Mouse (Mus musculus) lung, postnatal 36 days (tissue): ENCODE measurements at regions not wholly inside any gene's neighbourhood (a gene's known extent, or its start where the extent isn't known, plus 50 kb on each side); places are given as distances from the start of the nearest gene placed in this dataset.
"Not testable (repeated sequence)": the region's sequence is repeated elsewhere in the genome, so short reads cannot be mapped to it uniquely, and the experiment has no call there.

Source experiments
- DNase-seq: peaks from one replicate; pipeline ENCODE4 v3.0.0; 2022; ENCODE audit warnings: mixed read lengths

DNA sequence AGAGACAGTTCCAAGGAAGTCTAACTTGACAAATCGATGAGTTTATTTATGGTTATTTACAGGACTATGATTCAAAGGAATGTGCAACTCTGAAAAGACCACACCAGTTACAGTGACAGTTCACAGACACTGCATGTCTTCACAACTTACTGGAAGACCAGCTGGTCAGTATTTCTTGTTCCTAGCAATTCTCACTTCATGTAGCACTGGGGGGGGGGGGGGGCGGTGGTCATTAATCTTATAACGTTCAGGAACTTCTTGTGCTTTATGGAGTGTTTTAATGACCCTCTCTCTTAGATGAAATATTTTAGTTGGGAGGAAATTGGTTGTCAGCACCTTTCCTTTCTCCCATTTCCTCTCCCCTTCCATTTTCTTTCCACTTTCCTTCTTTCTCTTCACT, 1752.1 kb upstream of the Cntnap5a start:
- no peak for DNase-seq

DNA sequence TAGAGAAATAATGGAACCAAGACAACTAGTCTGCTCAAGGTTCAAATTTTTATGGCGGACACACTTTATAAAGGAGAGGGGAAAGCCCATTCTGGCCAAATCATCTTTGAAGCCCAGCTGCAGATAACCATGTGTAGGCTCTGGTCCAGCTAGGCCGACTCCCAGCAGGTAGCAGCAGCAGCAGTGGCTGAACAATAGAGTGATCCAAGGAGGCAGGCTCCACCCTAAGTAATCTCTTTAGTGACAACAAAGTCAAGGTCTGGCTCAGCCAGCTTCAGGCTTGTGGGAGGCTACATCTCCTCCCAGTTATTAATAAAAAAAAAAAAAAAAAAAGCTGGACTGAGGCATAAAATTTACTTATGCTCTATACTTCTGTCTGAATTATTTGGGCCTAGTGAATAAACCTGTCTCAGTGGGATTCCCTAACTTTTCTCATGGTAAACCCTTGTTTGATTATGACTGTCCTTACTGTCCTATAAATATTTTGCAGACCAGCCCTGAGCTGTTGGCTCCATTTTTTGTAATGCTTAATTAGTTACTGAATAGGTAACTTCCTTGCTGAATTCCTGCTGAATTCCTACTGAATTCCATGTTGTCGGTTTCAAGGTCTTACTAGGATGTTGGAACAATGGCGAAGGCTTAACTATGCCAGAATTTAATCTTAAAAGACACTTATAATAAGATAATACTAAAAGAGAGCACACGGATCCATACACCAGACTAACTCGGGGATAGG, 1726.4 kb upstream of the Cntnap5a start:
- no peak for DNase-seq

- DNase-seq = not testable (repeated sequence)
These were observed 1725.3 kb upstream of the Cntnap5a start for GRCm38 (mm10) chr1:113959267-113959666.

GRCm38 (mm10) chr1:113963931-113964330, 1720.6 kb upstream of the Cntnap5a start:
- not testable (repeated sequence) for DNase-seq

GRCm38 (mm10) chr1:113964431-113964830, 1720.1 kb upstream of the Cntnap5a start:
- no peak for DNase-seq

- DNase-seq = no peak
These were observed 1713.9 kb upstream of the Cntnap5a start for GRCm38 (mm10) chr1:113970617-113971016.

DNA sequence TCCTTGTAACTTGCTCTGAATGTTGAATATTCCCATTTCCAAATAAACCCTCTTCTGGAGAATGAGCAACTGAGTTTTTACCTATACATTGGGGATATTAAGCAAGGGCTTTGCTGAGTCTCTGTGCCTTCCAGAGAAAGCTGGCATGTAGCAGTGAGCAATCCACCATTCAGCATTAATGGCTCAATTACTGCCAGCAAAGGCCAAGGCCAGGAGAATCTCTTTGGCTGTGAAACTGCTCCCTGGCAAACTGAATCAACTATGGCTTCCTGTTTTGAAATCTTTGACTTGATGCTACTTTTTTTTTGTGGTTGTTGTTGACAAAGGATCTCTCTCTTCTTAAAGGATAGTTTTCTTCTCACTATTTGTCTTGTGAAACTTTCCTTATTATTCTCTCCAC, 1704.4 kb upstream of the Cntnap5a start:
- no peak for DNase-seq

GRCm38 (mm10) chr1:113989676-113990296, 1694.8 kb upstream of the Cntnap5a start:
- no peak for DNase-seq

DNA sequence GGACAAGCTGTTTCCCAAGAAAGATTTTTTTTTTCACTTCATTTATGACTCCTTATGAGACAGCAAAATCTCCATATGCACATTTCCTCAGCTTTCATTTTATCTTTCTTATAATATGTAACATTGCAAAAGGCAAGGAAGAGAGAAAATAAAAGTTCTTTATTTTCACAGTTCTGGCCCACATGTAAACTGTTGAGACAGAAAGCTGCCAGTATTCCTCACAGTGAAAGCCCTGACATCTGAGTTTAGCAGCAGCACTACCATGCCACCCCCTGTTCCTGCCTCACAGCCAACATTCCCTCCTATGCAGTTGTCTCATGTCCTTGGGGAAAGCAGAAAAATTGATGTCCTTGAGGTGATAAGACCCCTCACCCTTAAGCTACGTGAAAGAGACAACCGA, 1692.1 kb upstream of the Cntnap5a start:
- no peak for DNase-seq

DNA sequence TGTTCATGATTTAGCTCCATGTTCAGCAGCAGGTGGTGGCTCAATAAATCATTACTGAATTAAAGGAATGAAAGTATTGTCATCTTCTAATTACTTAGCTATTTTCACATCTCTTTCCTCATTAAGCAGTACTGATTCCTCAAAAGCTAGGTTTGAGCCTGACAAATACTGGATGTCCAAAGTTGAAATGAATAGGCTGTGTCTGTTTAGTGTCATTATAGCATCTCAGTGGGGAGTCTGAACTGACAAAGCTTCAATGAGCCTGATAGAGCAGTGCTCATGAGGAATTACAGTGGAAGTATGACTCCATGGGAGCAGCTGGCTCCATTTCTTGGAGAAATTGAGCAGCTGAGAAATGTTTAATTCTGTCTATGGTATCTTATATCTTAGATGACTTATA, 1646.7 kb upstream of the Cntnap5a start:
- DNase-seq = no peak

- DNase-seq = peak; percentile 7
These were observed 1645.2 kb upstream of the Cntnap5a start for GRCm38 (mm10) chr1:114039383-114039782.

DNA sequence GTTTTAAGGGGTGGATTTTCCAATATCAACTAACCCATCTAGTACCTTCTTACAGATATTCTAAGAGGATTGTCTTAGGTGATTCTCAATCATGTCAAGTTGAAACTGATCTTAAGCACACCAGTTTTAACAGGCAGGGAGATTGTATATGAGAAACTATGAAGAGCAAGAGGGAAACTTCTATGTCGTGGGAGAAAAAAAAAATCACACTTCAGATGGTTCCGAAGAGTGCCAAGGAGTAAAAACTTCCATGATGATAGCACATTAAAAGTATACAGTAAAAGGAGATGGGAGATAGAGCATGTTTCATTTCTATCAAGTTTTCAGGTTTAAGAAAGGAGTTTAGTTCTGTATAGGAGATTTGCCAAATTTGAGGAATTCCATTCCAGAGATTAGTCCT, 1621.5 kb upstream of the Cntnap5a start:
- no peak for DNase-seq

GRCm38 (mm10) chr1:114074506-114074905, 1610.0 kb upstream of the Cntnap5a start:
- DNase-seq = no peak
